Mouse (Mus musculus) myocyte (in vitro differentiated cells): ENCODE data around the gene Hnrnpa1. TPM values are rescaled to one million over a fixed set of nuclear protein-coding genes. Genes with fewer than 3 reads are reported as not detected.

Source experiments
- H3K27me3 ChIP-seq: one replicate; pipeline ENCODE4 v1.6.1; 2011; ENCODE audit not compliant: control insufficient read depth, insufficient read depth, insufficient read length
- H3K36me3 ChIP-seq: one replicate; pipeline ENCODE4 v1.6.1; 2011; ENCODE audit not compliant: control insufficient read depth, insufficient read depth
- H3K4me2 ChIP-seq: one replicate; pipeline ENCODE4 v1.6.1; 2011; ENCODE audit warnings: low read depth, control low read depth
- H3K4me3 ChIP-seq: one replicate; pipeline ENCODE4 v1.5.1; 2011; ENCODE audit warnings: mild to moderate bottlenecking, control low read depth, moderate library complexity
- H3K79me2 ChIP-seq: one replicate; pipeline ENCODE4 v1.6.1; 2011; ENCODE audit not compliant: control insufficient read depth, insufficient read depth
- H3ac ChIP-seq: one replicate; pipeline ENCODE4 v1.6.1; 2011; ENCODE audit not compliant: control insufficient read depth, insufficient read length
- CEBPB ChIP-seq: IDR thresholded peaks from 2 replicates; pipeline ENCODE4 v1.6.1; 2011; ENCODE audit warnings: mild to moderate bottlenecking, moderate library complexity; ENCODE audit not compliant: poor library complexity, insufficient read depth, severe bottlenecking
- E2F4 ChIP-seq: IDR thresholded peaks from one replicate; pipeline ENCODE4 v1.6.1; 2011; ENCODE audit warnings: mild to moderate bottlenecking, control low read depth, moderate library complexity; ENCODE audit not compliant: insufficient read depth
- MAX ChIP-seq: IDR thresholded peaks from one replicate; pipeline ENCODE4 v1.6.1; 2011; ENCODE audit warnings: low read depth, mild to moderate bottlenecking, control low read depth
- MYOD1 ChIP-seq, 3 experiments: IDR thresholded peaks; one replicate each; pipeline ENCODE4 v1.6.1; 2011; ENCODE audit warnings: control low read depth in 2 of 3, low read depth in 2 of 3, mild to moderate bottlenecking in 2 of 3, moderate library complexity in 1 of 3; ENCODE audit not compliant: insufficient read length in 2 of 3, control insufficient read depth in 1 of 3
- MYOG ChIP-seq, 3 experiments: IDR thresholded peaks; one replicate each; pipeline ENCODE4 v1.6.1; 2011; ENCODE audit warnings: control low read depth in 2 of 3, low read depth in 2 of 3, mild to moderate bottlenecking in 2 of 3; ENCODE audit not compliant: insufficient read length in 2 of 3, control insufficient read depth in 1 of 3, insufficient read depth in 1 of 3
- POLR2A ChIP-seq: IDR thresholded peaks from one replicate; pipeline ENCODE4 v1.6.1; 2011; ENCODE audit warnings: low read depth, mild to moderate bottlenecking, control low read depth, moderate library complexity; ENCODE audit not compliant: insufficient read length
- POLR2AphosphoS2 ChIP-seq: IDR thresholded peaks from one replicate; pipeline ENCODE4 v1.6.1; 2011; ENCODE audit warnings: low read depth, control low read depth; ENCODE audit not compliant: insufficient read length
- REST ChIP-seq: IDR thresholded peaks from one replicate; pipeline ENCODE4 v1.6.1; 2011; ENCODE audit warnings: mild to moderate bottlenecking, control low read depth, moderate library complexity; ENCODE audit not compliant: insufficient read depth, insufficient read length
- SRF ChIP-seq: IDR thresholded peaks from one replicate; pipeline ENCODE4 v1.6.1; 2011; ENCODE audit warnings: low read depth; ENCODE audit not compliant: control insufficient read depth, insufficient read length
- TCF12 ChIP-seq: IDR thresholded peaks from one replicate; pipeline ENCODE4 v1.6.1; 2011; ENCODE audit warnings: mild to moderate bottlenecking, control low read depth; ENCODE audit not compliant: poor library complexity, insufficient read depth, severe bottlenecking
- TCF3 ChIP-seq: IDR thresholded peaks from one replicate; pipeline ENCODE4 v1.6.1; 2011; ENCODE audit warnings: low read depth, control low read depth; ENCODE audit not compliant: insufficient read length
- USF1 ChIP-seq: IDR thresholded peaks from one replicate; pipeline ENCODE4 v1.6.1; 2011; ENCODE audit warnings: low read depth, mild to moderate bottlenecking, control low read depth, moderate library complexity
- polyA plus RNA-seq: library from polyadenylated mRNA; unstranded; fragments of >200 nt; fragmentation: generic; extraction: Trizol; gene quantifications from one replicate; pipeline ENCODE4 v1.2.1, GENCODE M21; 2012; ENCODE audit warnings: missing spikeins

Hnrnpa1 gene
- polyA plus RNA-seq, 1 experiment, result 285 TPM

DNA sequence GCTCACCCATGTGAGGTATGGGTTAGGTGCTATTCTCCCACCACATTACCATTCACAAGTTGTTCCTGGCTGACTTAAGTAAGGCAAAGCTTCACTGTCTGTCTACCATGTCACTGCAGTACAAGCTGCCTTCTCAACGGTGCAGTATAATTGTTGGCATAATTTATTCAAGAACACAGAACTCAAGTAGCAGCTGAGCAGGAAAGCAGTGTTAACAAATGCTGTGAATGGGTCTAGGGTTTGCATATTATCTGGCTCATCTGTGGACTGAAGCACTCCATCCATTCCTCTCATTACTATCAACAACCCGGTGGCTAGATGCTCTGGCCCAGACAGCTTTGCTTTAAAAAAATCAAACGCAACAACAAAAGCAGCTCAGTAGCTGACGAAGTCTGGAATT is 42.4 kb upstream of the Hnrnpa1 start:
- TF ChIP-seq MYOG (IDR thresholded peaks at IDR 0.05; ENCODE audit: control insufficient read depth in 1 of 3, insufficient read depth in 1 of 3, insufficient read length in 2 of 3, low read depth in 2 of 3) (no peak), POLR2A (no peak), POLR2AphosphoS2 (peak; percentile 12)

GRCm38 (mm10) chr15:103202088-103202793 is 38.0 kb upstream of the Hnrnpa1 start:
- TF ChIP-seq REST (no peak), MYOD1 (IDR thresholded peaks at IDR 0.05; ENCODE audit: control insufficient read depth in 1 of 3, insufficient read length in 2 of 3, low read depth in 2 of 3) (peak in 1 of 3 experiments; percentile 23)
- Histone ChIP-seq H3K4me2 (peak overlapping the region; percentile 3), H3K36me3 (peaks cover 69% of the 10 kb centered on the region), H3K79me2 (peaks cover 71% of the 10 kb centered on the region), H3K27me3 (no peaks in the 10 kb centered on the region), H3K4me3 (no peak overlapping the region), H3ac (no peak overlapping the region)

More for the DNA sequence above, 42.4 kb upstream of the Hnrnpa1 start:
- H3K4me2 ChIP-seq, result no peak overlapping the region
- peaks cover 28% of the 10 kb centered on the region for H3K79me2 ChIP-seq
- H3K36me3 ChIP-seq, result peaks cover 87% of the 10 kb centered on the region
- no peak overlapping the region for H3ac ChIP-seq
- no peaks in the 10 kb centered on the region for H3K27me3 ChIP-seq
- H3K4me3 ChIP-seq, result no peak overlapping the region

DNA sequence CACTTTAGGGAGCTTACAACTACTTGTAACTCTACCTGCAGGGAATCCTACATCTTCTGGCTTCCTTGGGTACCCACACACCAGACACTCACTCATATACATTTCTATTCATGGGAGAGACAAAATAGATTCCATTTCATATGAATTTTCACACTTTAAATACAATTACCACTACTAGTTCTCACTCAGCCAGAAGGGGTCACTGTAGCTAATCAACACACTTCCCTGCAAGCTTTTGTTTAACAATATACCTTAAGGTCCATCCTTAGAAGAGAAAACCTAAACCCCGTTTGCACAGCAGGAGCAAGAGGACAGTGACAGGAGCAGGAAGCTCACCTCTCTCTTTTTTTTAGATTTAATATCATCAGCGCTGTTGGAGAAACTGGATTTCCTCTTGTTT is 35.1 kb upstream of the Hnrnpa1 start:
- Histone ChIP-seq H3K36me3 (peaks cover 59% of the 10 kb centered on the region), H3K4me2 (no peak overlapping the region), H3K79me2 (peaks cover 90% of the 10 kb centered on the region), H3ac (no peak overlapping the region), H3K4me3 (no peak overlapping the region), H3K27me3 (no peaks in the 10 kb centered on the region)
- no peak for TF ChIP-seq POLR2A
- no peak for TF ChIP-seq MAX
- no peak for TF ChIP-seq TCF12
- no peak for TF ChIP-seq SRF
- TF ChIP-seq USF1, result no peak
- TF ChIP-seq POLR2AphosphoS2, result no peak
- no peak for TF ChIP-seq MYOG (IDR thresholded peaks at IDR 0.05; ENCODE audit: control insufficient read depth in 1 of 3, insufficient read depth in 1 of 3, insufficient read length in 2 of 3, low read depth in 2 of 3)
- no peak for TF ChIP-seq TCF3
- no peak for TF ChIP-seq E2F4
- no peak for TF ChIP-seq MYOD1 (IDR thresholded peaks at IDR 0.05; ENCODE audit: control insufficient read depth in 1 of 3, insufficient read length in 2 of 3, low read depth in 2 of 3)
- TF ChIP-seq CEBPB, result no peak
- TF ChIP-seq REST, result no peak

GRCm38 (mm10) chr15:103214149-103214548 is 26.1 kb upstream of the Hnrnpa1 start:
- Histone ChIP-seq H3ac (no peak overlapping the region), H3K79me2 (peaks cover 93% of the 10 kb centered on the region), H3K27me3 (no peaks in the 10 kb centered on the region), H3K4me3 (peak overlapping the region; percentile 28), H3K4me2 (peak overlapping the region; percentile 98), H3K36me3 (peaks cover 41% of the 10 kb centered on the region)
- TF ChIP-seq MAX, result no peak
- no peak for TF ChIP-seq POLR2A
- no peak for TF ChIP-seq MYOD1 (IDR thresholded peaks at IDR 0.05; ENCODE audit: control insufficient read depth in 1 of 3, insufficient read length in 2 of 3, low read depth in 2 of 3)
- TF ChIP-seq TCF3, result no peak
- no peak for TF ChIP-seq USF1
- no peak for TF ChIP-seq MYOG (IDR thresholded peaks at IDR 0.05; ENCODE audit: control insufficient read depth in 1 of 3, insufficient read depth in 1 of 3, insufficient read length in 2 of 3, low read depth in 2 of 3)
- TF ChIP-seq CEBPB, result no peak
- no peak for TF ChIP-seq TCF12
- TF ChIP-seq SRF, result no peak
- TF ChIP-seq POLR2AphosphoS2, result no peak
- TF ChIP-seq E2F4, result no peak
- TF ChIP-seq REST, result no peak

DNA sequence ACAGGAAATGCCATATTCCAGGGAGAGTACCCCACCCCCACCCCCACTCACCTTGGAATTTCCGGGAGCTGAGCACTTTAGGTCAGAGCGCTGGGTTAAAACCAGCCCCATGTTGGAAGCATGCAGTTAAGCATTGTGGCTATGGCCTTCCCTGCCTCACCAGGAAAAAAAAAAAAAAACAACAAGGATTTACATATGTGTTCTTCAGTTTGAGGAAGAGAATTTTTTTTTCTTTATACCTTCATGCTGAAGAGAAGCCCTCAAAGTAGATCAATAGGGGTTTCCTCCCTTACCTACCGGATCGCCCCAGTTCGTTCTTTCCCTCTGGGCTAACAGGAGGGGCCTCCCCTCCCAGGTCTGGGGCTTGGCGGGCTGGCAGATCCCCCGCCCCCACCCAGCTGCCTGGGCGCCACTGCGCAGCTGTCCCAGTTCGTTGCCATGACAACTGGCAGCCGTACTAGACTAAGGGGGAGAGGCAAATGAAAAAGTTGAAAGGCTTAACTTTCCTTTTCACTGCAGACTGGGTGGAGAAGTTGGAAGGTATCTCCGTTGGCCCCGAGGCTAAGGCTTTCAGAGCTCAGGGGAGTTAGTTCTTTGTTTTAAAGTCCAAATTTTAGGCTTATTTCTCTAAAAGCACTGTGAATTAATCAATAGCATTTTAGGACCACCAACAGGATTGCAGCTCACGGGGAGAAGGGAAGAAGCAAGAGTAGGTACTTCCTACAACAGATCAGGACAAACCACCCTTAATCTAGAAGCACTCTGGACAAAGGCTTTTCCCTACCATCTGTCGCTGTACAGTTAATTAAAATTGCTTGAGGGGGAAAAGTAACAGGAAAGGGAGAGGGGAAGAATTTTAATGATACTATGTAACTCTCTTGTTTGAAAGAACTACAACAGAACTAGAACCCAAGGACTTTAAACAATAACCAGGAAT is 25.0 kb upstream of the Hnrnpa1 start:
- H3K4me3 ChIP-seq, result peak overlapping the region; percentile 28
- H3K79me2 ChIP-seq, result peaks cover 94% of the 10 kb centered on the region
- H3K36me3 ChIP-seq, result peaks cover 31% of the 10 kb centered on the region
- peak overlapping the region; percentile 98 for H3K4me2 ChIP-seq
- peak; percentile 67 for TF ChIP-seq E2F4
- TF ChIP-seq REST, result no peak
- peak; percentile 43 for TF ChIP-seq POLR2A
- TF ChIP-seq TCF3, result peak; percentile 92
- TF ChIP-seq MYOG (IDR thresholded peaks at IDR 0.05; ENCODE audit: control insufficient read depth in 1 of 3, insufficient read depth in 1 of 3, insufficient read length in 2 of 3, low read depth in 2 of 3), result peak; percentile 77 to 100 (median 98)
- no peak for TF ChIP-seq USF1
- peak; percentile 92 for TF ChIP-seq TCF12
- TF ChIP-seq MYOD1 (IDR thresholded peaks at IDR 0.05; ENCODE audit: control insufficient read depth in 1 of 3, insufficient read length in 2 of 3, low read depth in 2 of 3), result peak; percentile 27 to 99 (median 99)
- TF ChIP-seq POLR2AphosphoS2, result peak; percentile 29
- H3ac ChIP-seq, result no peak overlapping the region
- H3K27me3 ChIP-seq, result no peaks in the 10 kb centered on the region
